Mouse (Mus musculus) liver, embryonic 11.5 days (tissue): ENCODE data around the gene Enho. TPM values are rescaled to one million over a fixed set of nuclear protein-coding genes. Genes with fewer than 3 reads are reported as not detected.
A peak's percentile ranks its signal among the peaks of the same experiment; 100 is the strongest.
"Not testable (repeated sequence)": the region's sequence is repeated elsewhere in the genome, so short reads cannot be mapped to it uniquely, and the experiment has no call there.

Experiments
- ATAC-seq: fragments of 200-750 bp; cut with Nextera tagmentation; replicated peaks from 2 replicates; pipeline ENCODE4 v1.8.0; 2017; ENCODE audit warnings: moderate number of reproducible peaks, mild to moderate bottlenecking, moderate TSS enrichment, moderate library complexity; ENCODE audit not compliant: low FRiP score
- DNase-seq: peaks from one replicate; pipeline ENCODE4 v3.0.0-alpha.2; 2017; ENCODE audit warnings: low spot score
- H3K27ac ChIP-seq: fragments of 300-500 bp; sonication (generic); 2 replicates; pipeline ENCODE4 v1.5.1; 2014; ENCODE audit warnings: mild to moderate bottlenecking, low read depth, low read length, control low read depth
- H3K27me3 ChIP-seq: fragments of 300-500 bp; sonication (generic); replicated peaks from 2 replicates; pipeline ENCODE4 v1.6.1; 2014; ENCODE audit warnings: low read length, mixed read lengths; ENCODE audit not compliant: control insufficient read depth, insufficient read depth
- H3K36me3 ChIP-seq: fragments of 300-500 bp; sonication (generic); 2 replicates; pipeline ENCODE4 v1.6.1; 2014; ENCODE audit warnings: mild to moderate bottlenecking, low read length, moderate library complexity, mixed read lengths; ENCODE audit not compliant: control insufficient read depth, insufficient read depth
- H3K4me1 ChIP-seq: fragments of 300-500 bp; sonication (generic); replicated peaks from 2 replicates; pipeline ENCODE4 v1.6.1; 2014; ENCODE audit warnings: low read length, mixed read lengths; ENCODE audit not compliant: control insufficient read depth, insufficient read depth
- H3K4me2 ChIP-seq: fragments of 300-500 bp; sonication (generic); 2 replicates; pipeline ENCODE4 v1.6.1; 2014; ENCODE audit warnings: mild to moderate bottlenecking, control low read depth, moderate library complexity
- H3K4me3 ChIP-seq: fragments of 300-500 bp; sonication (generic); 2 replicates; pipeline ENCODE4 v1.5.1; 2014; ENCODE audit warnings: low read depth, low read length, control low read depth
- H3K9ac ChIP-seq: fragments of 300-500 bp; sonication (generic); 2 replicates; pipeline ENCODE4 v1.6.1; 2014; ENCODE audit warnings: low read depth, low read length, control low read depth
- H3K9me3 ChIP-seq: fragments of 300-500 bp; sonication (generic); 2 replicates; pipeline ENCODE4 v1.6.1; 2016; ENCODE audit warnings: low read length, inconsistent platforms, mixed read lengths; ENCODE audit not compliant: control insufficient read depth
- WGBS: fragments of 180-500 bp; shearing (Covaris S2); extraction: QIAGEN DNeasy Blood & Tissue Kit; methylation state at CpG from one replicate; pipeline ENCODE4 v1.1.7; 2014; 5-methylcytosine and 5-hydroxymethylcytosine counted together
- polyA plus RNA-seq: library from polyadenylated mRNA; unstranded; fragments of >200 nt; fragmentation: Nextera tagmentation; extraction: Ambion mirVana; gene quantifications from 2 replicates; pipeline ENCODE4 v1.2.1, GENCODE M21; 2014

Enho gene
- polyA plus RNA-seq: 3.7 and 3.8 TPM in 2 replicates

DNA sequence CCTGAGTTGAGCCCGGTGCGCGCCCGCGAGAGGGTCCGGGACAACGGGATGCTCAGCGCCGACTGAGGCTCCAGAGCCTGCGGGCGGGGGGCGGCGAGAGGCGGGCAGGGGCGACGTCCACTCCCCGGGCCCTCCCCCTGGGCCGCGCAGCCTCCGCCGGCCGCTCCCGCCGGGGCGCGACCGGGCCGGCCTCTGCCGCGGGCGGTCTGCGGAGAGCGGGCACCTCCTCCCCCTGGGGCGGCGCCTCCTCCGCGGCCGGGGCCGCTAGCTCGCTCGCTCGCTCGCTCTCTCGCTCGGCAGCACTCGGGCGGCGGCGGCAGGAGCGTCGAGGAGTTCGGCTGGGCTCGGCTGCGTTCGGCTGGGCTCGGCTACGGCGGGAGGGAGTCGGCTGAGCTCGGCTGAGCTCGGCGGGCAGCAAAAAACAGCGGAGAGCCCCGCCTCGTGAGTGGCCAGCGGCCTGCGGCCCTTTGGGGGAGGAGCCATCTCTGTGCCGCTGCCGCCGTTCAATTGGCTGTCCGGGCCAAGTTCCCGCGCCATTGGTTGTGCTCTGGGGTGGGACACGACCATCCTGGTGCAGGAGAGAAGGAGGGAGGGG is at the start of gene Enho:
TSS of gene Enho (minus strand) at position 412 of the 595 bp plus-strand sequence.
- Histone ChIP-seq H3K27me3 (peaks cover 19% of the 10 kb centered on the region), H3K9ac (peak within 1 kb of the TSS; percentile 68), H3K4me1 (peaks cover 11% of the 10 kb centered on the region), H3K4me2 (peak within 1 kb of the TSS; percentile 90), H3K9me3 (no peaks in the 10 kb centered on the region), H3K4me3 (peak within 1 kb of the TSS; percentile 54), H3K36me3 (no peaks in the 10 kb centered on the region), H3K27ac (no peak within 1 kb of the TSS)
- peak; percentile 95 for DNase-seq
- ATAC-seq: peak; percentile 90
- WGBS: under 1% methylated on average over 53 of the region's 74 CpGs

- not testable (repeated sequence) for H3K9ac ChIP-seq, ATAC-seq, DNase-seq, H3K4me3 ChIP-seq, H3K4me1 ChIP-seq, H3K27ac ChIP-seq, H3K36me3 ChIP-seq, H3K4me2 ChIP-seq, H3K9me3 ChIP-seq
- H3K27me3 ChIP-seq: peaks cover 13% of the 10 kb centered on the region
- WGBS: 71% methylated on average over 1 of the region's 1 CpGs
These were observed 48.4 kb upstream of the Enho start for GRCm38 (mm10) chr4:41688562-41688961.

DNA sequence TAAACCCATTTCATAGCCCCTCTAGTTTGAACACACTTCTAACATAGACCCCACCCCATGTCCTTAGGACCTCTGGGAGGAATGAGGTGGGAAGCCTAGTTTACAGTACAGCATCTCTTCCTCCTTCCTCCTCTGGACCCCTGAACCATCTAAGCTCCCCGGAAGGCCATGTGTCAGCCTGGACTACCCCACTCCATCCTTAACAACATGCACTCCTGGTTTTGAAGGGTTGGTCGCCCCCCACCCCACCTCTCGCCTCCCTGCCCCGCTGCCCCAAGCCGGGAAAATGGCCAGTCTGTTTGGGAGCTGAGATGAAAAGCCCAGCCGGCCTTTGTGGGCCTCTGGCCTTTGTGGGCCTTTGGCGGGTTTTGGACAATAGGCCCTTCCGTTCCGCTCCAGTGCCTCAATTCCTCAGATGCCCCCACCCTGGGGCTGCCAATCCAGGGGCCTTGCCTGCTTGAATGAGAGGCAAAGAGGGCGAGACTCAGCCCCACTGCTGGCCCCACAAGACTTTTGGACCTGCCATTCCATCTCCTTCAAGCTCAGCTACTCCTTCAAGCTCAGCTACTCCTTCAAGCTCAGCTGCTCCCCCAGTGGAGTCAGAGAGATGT is 45.9 kb upstream of the Enho start:
- WGBS: 60% methylated on average over 9 of the region's 10 CpGs
- H3K4me1 ChIP-seq, H3K27ac ChIP-seq, H3K4me2 ChIP-seq, H3K36me3 ChIP-seq, H3K9me3 ChIP-seq, ATAC-seq, H3K9ac ChIP-seq, H3K4me3 ChIP-seq, DNase-seq: not testable (repeated sequence)
- H3K27me3 ChIP-seq: peaks cover 19% of the 10 kb centered on the region

GRCm38 (mm10) chr4:41684931-41685453 is 44.9 kb upstream of the Enho start:
- H3K27ac ChIP-seq, H3K9me3 ChIP-seq, H3K4me2 ChIP-seq, H3K4me1 ChIP-seq, ATAC-seq, DNase-seq, H3K4me3 ChIP-seq, H3K36me3 ChIP-seq, H3K9ac ChIP-seq: not testable (repeated sequence)
- H3K27me3 ChIP-seq: peaks cover 21% of the 10 kb centered on the region
- WGBS: 5% methylated on average over 12 of the region's 14 CpGs

DNA sequence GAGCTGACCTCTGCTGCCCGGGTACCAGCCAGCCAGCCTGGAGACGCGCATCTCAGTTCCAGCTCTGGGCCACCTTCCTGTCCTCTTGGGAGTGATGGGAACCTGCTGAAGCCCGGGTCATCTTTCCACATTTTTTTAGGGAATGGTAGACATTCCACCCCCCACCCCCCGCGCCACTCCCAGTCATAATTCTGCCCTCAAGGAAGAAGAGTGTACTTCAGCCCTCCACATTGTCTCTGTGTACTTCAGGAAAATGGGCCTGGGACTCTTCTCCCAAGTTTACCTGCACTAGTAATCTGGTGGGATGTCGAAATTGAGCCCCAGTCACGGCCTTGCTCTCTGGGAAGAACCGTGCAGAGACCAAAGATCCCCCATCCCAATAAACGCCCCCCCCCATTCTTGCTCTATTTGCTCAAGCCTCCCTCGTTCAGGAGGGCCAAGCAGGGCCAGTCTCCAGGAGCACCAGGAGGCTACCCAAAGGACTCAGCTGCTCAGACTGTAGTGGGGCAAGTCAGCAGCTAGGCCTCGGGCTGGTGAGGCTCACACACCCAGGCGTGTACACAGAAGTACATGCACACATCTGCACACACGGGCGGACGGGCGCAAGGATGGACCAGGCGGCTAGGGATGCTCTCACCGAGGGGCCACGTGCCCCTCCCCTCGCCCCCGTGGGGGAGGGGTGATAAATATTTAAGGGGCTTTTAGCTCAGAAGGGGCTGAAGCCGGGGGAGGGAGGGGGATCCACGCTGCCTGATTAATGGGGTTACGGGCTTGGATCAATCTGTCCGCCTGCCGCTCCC is 44.2 kb upstream of the Enho start:
- DNase-seq, H3K9me3 ChIP-seq, H3K4me2 ChIP-seq, H3K36me3 ChIP-seq, H3K4me3 ChIP-seq, H3K27ac ChIP-seq, H3K9ac ChIP-seq, H3K4me1 ChIP-seq: not testable (repeated sequence)
- peaks cover 25% of the 10 kb centered on the region for H3K27me3 ChIP-seq
- 4% methylated on average over 21 of the region's 27 CpGs for WGBS
- peak; percentile 4; the same call in 1 of the 2 replicates for ATAC-seq

DNA sequence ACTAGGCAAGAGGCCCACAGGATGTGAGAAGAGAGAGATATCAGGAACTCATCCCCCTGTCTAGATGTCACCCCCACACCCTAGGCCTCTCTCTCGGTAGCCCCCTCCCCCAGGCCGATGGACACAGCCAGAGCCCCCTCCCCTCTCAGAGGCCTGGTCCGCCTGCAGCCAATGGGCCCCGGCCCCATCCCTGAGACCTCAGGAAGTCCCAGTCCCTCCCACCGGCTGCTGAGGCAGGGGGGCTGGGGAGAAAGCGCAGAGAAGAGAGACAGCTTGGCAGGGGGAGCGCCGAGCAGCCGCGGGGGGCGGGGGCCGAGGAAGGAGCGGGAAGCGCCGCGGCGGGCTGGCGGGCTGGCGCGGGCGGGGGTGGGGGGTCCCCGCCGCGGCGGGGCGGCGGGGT is 43.2 kb upstream of the Enho start:
- ATAC-seq: 0 out of 2 replicates have a peak, but pooled peaks have one; percentile 29

GRCm38 (mm10) chr4:41682789-41683188 is 42.7 kb upstream of the Enho start:
- Histone ChIP-seq H3K27ac (peak overlapping the region; percentile 26), H3K4me1 (peaks cover 9% of the 10 kb centered on the region), H3K4me3 (no peak overlapping the region)

More for the DNA sequence above, 43.2 kb upstream of the Enho start:
- not testable (repeated sequence) for H3K4me1 ChIP-seq, H3K36me3 ChIP-seq, H3K9ac ChIP-seq, DNase-seq, H3K9me3 ChIP-seq, H3K4me2 ChIP-seq, H3K4me3 ChIP-seq, H3K27ac ChIP-seq
- peaks cover 25% of the 10 kb centered on the region for H3K27me3 ChIP-seq
- WGBS: 0% methylated on average over 5 of the region's 27 CpGs

GRCm38 (mm10) chr4:41681947-41682346 is 41.8 kb upstream of the Enho start:
- DNase-seq (no peak), ATAC-seq (no peak)
- no peak overlapping the region for H3K27ac ChIP-seq
- no peaks in the 10 kb centered on the region for H3K36me3 ChIP-seq
- no peak overlapping the region for H3K4me3 ChIP-seq
- peaks cover 26% of the 10 kb centered on the region for H3K27me3 ChIP-seq
- H3K9ac ChIP-seq: no peak overlapping the region
- H3K9me3 ChIP-seq: no peaks in the 10 kb centered on the region
- 67% methylated on average over 10 of the region's 10 CpGs for WGBS
- no peak overlapping the region for H3K4me2 ChIP-seq
- H3K4me1 ChIP-seq: peaks cover 9% of the 10 kb centered on the region

More at GRCm38 (mm10) chr4:41682789-41683188, 42.7 kb upstream of the Enho start:
- ATAC-seq (no peak), DNase-seq (no peak)
- H3K36me3 ChIP-seq: no peaks in the 10 kb centered on the region
- no peak overlapping the region for H3K4me2 ChIP-seq
- no peak overlapping the region for H3K9ac ChIP-seq
- 16% methylated on average over 6 of the region's 6 CpGs for WGBS
- H3K27me3 ChIP-seq: peaks cover 25% of the 10 kb centered on the region
- no peaks in the 10 kb centered on the region for H3K9me3 ChIP-seq
